Mouse (Mus musculus) limb, embryonic 15.5 days (tissue): ENCODE data around the gene Tfap2e. TPM values are rescaled to one million over a fixed set of nuclear protein-coding genes. Genes with fewer than 3 reads are reported as not detected.

Experiments used
- ATAC-seq: fragments of 200-750 bp; cut with Nextera tagmentation; 2 replicates; pipeline ENCODE4 v1.8.0; 2017; ENCODE audit warnings: low read depth, moderate TSS enrichment; ENCODE audit not compliant: insufficient number of reproducible peaks, low FRiP score, low TSS enrichment
- H3K27ac ChIP-seq: fragments of 300-500 bp; sonication (generic); 2 replicates; pipeline ENCODE4 v1.5.1; 2015; ENCODE audit warnings: moderate library complexity, mild to moderate bottlenecking, inconsistent platforms
- H3K27me3 ChIP-seq: fragments of 300-500 bp; sonication (generic); 2 replicates; pipeline ENCODE4 v1.6.1; 2015; ENCODE audit warnings: inconsistent platforms
- H3K36me3 ChIP-seq: fragments of 300-500 bp; sonication (generic); 2 replicates; pipeline ENCODE4 v1.6.1; 2015; ENCODE audit warnings: inconsistent platforms
- H3K4me1 ChIP-seq: fragments of 300-500 bp; sonication (generic); 2 replicates; pipeline ENCODE4 v1.6.1; 2015; ENCODE audit warnings: inconsistent platforms
- H3K4me2 ChIP-seq: fragments of 300-500 bp; sonication (generic); 2 replicates; pipeline ENCODE4 v1.6.1; 2015; ENCODE audit warnings: mild to moderate bottlenecking, inconsistent platforms
- H3K4me3 ChIP-seq: fragments of 300-500 bp; sonication (generic); 2 replicates; pipeline ENCODE4 v1.5.1; 2015; ENCODE audit warnings: mild to moderate bottlenecking, inconsistent platforms
- H3K9ac ChIP-seq: fragments of 300-500 bp; sonication (generic); 2 replicates; pipeline ENCODE4 v1.6.1; 2015; ENCODE audit warnings: inconsistent platforms
- H3K9me3 ChIP-seq: fragments of 300-500 bp; sonication (generic); 2 replicates; pipeline ENCODE4 v1.6.1; 2016; ENCODE audit warnings: inconsistent platforms
- WGBS: fragments of 180-500 bp; shearing (Covaris S2); methylation state at CpG from one replicate; pipeline ENCODE4 v1.1.7; 2015; 5-methylcytosine and 5-hydroxymethylcytosine counted together
- polyA plus RNA-seq: library from polyadenylated mRNA; unstranded; fragments of >200 nt; fragmentation: Nextera tagmentation; extraction: Ambion mirVana; gene quantifications from 2 replicates; pipeline ENCODE4 v1.2.1, GENCODE M21; 2015

Tfap2e gene
- 0.48 and 0.54 TPM in 2 replicates for polyA plus RNA-seq

DNA sequence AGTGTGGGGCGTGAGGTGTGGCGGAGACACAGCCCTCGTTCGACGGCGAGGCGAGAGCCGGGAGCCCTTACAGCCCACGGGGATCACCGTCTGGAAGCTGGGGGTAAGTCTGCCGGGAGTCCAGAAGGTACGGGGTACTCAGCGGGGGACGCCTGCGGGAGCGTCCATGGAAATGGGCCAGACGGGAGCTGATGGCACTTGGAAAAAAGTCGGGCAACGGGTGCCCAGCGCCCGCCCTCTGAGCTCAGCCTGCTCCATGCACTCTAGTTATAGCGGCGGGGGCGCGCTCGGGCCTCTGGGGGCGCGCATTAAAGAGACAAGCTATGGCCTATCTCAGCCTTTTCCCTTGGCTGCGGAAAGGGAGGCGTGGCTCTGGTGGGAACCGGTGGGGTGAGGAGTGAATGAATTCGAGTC is at the start of gene Tfap2e:
Tfap2e (minus strand) TSS at position 240 of the 414 bp plus-strand sequence.
- Histone ChIP-seq H3K27ac (no peak within 1 kb of the TSS), H3K9ac (no peak within 1 kb of the TSS), H3K4me1 (peaks cover 37% of the 10 kb centered on the region), H3K36me3 (no peaks in the 10 kb centered on the region), H3K9me3 (no peaks in the 10 kb centered on the region), H3K4me2 (peak within 1 kb of the TSS; percentile 61), H3K4me3 (peak within 1 kb of the TSS; percentile 40), H3K27me3 (peaks cover 83% of the 10 kb centered on the region)
- whole genome bisulfite sequencing: 3% methylated on average over 32 of the region's 32 CpGs
- no peak for ATAC-seq

DNA sequence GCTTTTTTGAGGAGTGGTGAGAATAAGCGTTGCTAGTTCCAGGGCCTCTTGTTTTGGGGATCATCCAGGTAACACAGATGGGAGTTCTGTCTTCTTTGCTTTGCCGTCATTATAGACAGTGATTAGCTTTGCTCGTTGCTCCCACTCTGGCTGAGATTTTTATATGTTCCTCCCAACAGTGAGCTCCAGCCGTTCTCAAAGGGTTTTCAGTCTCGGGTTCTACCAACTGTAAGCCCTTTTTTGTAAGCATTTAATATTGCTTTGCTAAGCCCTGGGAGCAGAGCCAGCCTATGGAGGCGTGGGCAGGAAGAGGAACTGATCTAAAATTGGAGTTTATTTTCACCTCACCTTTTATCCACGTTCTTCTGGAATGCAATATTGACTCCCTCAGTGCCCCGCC is 47.0 kb upstream of the Tfap2e start:
- peak overlapping the region; percentile 77 for H3K27ac ChIP-seq
- peaks cover 38% of the 10 kb centered on the region for H3K4me1 ChIP-seq
- H3K4me2 ChIP-seq: no peak overlapping the region
- ATAC-seq: no peak
- no peak overlapping the region for H3K9ac ChIP-seq
- 31% methylated on average over 8 of the region's 8 CpGs for WGBS
- H3K36me3 ChIP-seq: peaks cover 7% of the 10 kb centered on the region; the same call in 1 of the 2 replicates
- no peak overlapping the region for H3K4me3 ChIP-seq
- H3K27me3 ChIP-seq: no peaks in the 10 kb centered on the region
- H3K9me3 ChIP-seq: no peaks in the 10 kb centered on the region

GRCm38 (mm10) chr4:126782512-126782911 is 46.5 kb upstream of the Tfap2e start:
- H3K36me3 ChIP-seq: peaks cover 7% of the 10 kb centered on the region; the same call in 1 of the 2 replicates
- no peak overlapping the region for H3K4me3 ChIP-seq
- no peaks in the 10 kb centered on the region for H3K9me3 ChIP-seq
- H3K4me1 ChIP-seq: peaks cover 38% of the 10 kb centered on the region
- WGBS: 46% methylated on average over 8 of the region's 8 CpGs
- peak overlapping the region; percentile 77 for H3K27ac ChIP-seq
- H3K4me2 ChIP-seq: no peak overlapping the region
- no peak overlapping the region for H3K9ac ChIP-seq
- no peaks in the 10 kb centered on the region for H3K27me3 ChIP-seq
- no peak for ATAC-seq

- no peak for ATAC-seq
- WGBS: 44% methylated on average over 3 of the region's 3 CpGs
- peaks cover 43% of the 10 kb centered on the region for H3K4me1 ChIP-seq
Measured at GRCm38 (mm10) chr4:126781871-126782270, 45.8 kb upstream of the Tfap2e start.

GRCm38 (mm10) chr4:126779826-126780775 is 44.1 kb upstream of the Tfap2e start:
- Histone ChIP-seq H3K27me3 (no peaks in the 10 kb centered on the region), H3K9ac (no peak overlapping the region), H3K4me1 (peaks cover 46% of the 10 kb centered on the region)

More at GRCm38 (mm10) chr4:126781871-126782270, 45.8 kb upstream of the Tfap2e start:
- H3K27ac ChIP-seq: peak overlapping the region; percentile 77
- no peak overlapping the region for H3K4me3 ChIP-seq
- no peaks in the 10 kb centered on the region for H3K9me3 ChIP-seq
- H3K27me3 ChIP-seq: no peaks in the 10 kb centered on the region
- peaks cover 2% of the 10 kb centered on the region; the same call in 1 of the 2 replicates for H3K36me3 ChIP-seq
- no peak overlapping the region for H3K4me2 ChIP-seq
- no peak overlapping the region for H3K9ac ChIP-seq

DNA sequence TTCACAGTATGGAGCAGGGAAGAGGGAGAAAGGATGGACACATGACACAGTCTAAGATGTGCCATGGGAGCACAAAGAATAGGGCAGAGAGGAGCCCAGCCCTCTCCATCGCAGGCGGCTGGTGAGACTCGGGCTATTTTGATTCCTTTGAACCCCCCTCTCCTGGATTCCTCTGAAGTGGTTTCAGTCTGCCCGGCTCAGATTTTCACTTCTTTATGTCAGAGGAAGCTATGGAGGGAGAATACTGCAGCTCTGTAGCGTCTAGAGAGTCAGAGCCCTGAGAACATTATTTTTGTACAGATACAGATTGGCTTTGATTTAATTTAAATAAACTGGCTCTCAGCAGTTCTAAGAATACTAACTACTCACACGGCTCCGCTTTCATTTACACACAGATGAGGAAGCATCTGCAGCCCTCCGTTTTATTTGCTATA is 43.1 kb upstream of the Tfap2e start:
- no peaks in the 10 kb centered on the region; the same call in 1 of the 2 replicates for H3K36me3 ChIP-seq
- no peak overlapping the region for H3K4me2 ChIP-seq
- no peak overlapping the region for H3K4me3 ChIP-seq
- H3K27ac ChIP-seq: no peak overlapping the region
- WGBS: 36% methylated on average over 8 of the region's 8 CpGs
- peaks cover 50% of the 10 kb centered on the region for H3K4me1 ChIP-seq
- no peak overlapping the region for H3K9ac ChIP-seq
- no peaks in the 10 kb centered on the region for H3K9me3 ChIP-seq
- H3K27me3 ChIP-seq: no peaks in the 10 kb centered on the region
- no peak for ATAC-seq

More at GRCm38 (mm10) chr4:126779826-126780775, 44.1 kb upstream of the Tfap2e start:
- WGBS: 60% methylated on average over 12 of the region's 12 CpGs
- no peak overlapping the region for H3K4me3 ChIP-seq
- H3K9me3 ChIP-seq: no peaks in the 10 kb centered on the region
- H3K36me3 ChIP-seq: no peaks in the 10 kb centered on the region; the same call in 1 of the 2 replicates
- H3K27ac ChIP-seq: peak overlapping the region; percentile 24; the same call in 1 of the 2 replicates
- ATAC-seq: no peak
- H3K4me2 ChIP-seq: no peak overlapping the region

DNA sequence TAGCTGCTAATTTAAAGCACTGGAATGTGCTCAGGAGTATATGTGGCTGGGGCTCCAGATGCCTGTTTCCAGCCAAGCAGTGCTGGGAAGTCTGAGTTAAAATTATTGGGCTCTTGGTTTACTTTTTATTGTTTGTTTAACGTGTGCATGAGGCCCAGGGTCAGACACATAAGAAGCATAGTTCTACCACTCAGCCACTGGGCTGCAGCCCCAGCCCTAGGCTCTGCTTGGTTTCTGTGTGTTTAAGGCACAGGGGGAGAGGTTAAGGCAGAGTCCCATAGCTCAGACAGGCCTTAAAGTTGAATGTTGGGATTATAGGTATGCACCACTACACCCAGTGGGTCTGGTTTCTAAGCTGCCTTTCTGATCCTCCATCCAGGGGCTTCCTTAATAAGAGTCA is 39.1 kb upstream of the Tfap2e start:
- no peaks in the 10 kb centered on the region for H3K9me3 ChIP-seq
- H3K4me2 ChIP-seq: no peak overlapping the region
- H3K36me3 ChIP-seq: peaks cover 4% of the 10 kb centered on the region; the same call in 1 of the 2 replicates
- no peak overlapping the region for H3K4me3 ChIP-seq
- peaks cover 23% of the 10 kb centered on the region for H3K4me1 ChIP-seq
- no peak overlapping the region for H3K9ac ChIP-seq
- ATAC-seq: no peak
- WGBS: 26% methylated on average over 1 of the region's 1 CpGs
- H3K27me3 ChIP-seq: no peaks in the 10 kb centered on the region
- H3K27ac ChIP-seq: no peak overlapping the region

DNA sequence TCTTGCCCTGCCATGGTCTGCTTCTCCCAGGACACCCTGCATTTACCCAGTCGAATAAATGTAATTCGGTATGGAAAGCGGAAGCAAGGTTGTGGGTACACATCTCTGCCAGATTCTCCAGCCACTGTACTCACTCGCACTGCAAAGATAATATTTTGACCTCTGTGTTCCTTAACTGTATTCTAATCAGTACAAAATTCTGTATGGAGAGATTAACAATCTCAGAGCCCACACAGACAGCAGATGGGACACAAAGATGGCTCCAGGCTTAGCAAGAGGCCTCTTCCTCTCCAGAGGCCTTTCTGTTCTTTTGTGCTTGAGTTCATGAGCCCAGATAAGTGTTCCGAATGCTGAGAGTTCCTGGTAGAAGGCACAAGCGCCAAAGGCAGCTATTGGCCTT is 37.8 kb upstream of the Tfap2e start:
- H3K27me3 ChIP-seq: no peaks in the 10 kb centered on the region
- no peak overlapping the region for H3K4me2 ChIP-seq
- no peak for ATAC-seq
- H3K9ac ChIP-seq: no peak overlapping the region
- H3K27ac ChIP-seq: 0 out of 2 replicates have a peak overlapping the region, but pooled peaks have one; percentile 5
- WGBS: 83% methylated on average over 6 of the region's 6 CpGs
- peaks cover 4% of the 10 kb centered on the region; the same call in 1 of the 2 replicates for H3K36me3 ChIP-seq
- H3K9me3 ChIP-seq: no peaks in the 10 kb centered on the region
- no peak overlapping the region for H3K4me3 ChIP-seq
- H3K4me1 ChIP-seq: peaks cover 14% of the 10 kb centered on the region

- H3K4me1 ChIP-seq: peaks cover 7% of the 10 kb centered on the region; the same call in 1 of the 2 replicates
- H3K4me3 ChIP-seq: no peak overlapping the region
Measured at GRCm38 (mm10) chr4:126770831-126771230, 34.8 kb upstream of the Tfap2e start.

GRCm38 (mm10) chr4:126769800-126770563 is 33.9 kb upstream of the Tfap2e start:
- no peak overlapping the region for H3K9ac ChIP-seq
- no peak overlapping the region for H3K4me2 ChIP-seq
- peaks cover 3% of the 10 kb centered on the region; the same call in 1 of the 2 replicates for H3K4me1 ChIP-seq
- no peak overlapping the region for H3K27ac ChIP-seq
- 88% methylated on average over 9 of the region's 9 CpGs for whole genome bisulfite sequencing
- H3K9me3 ChIP-seq: no peaks in the 10 kb centered on the region
- no peaks in the 10 kb centered on the region for H3K27me3 ChIP-seq
- H3K4me3 ChIP-seq: no peak overlapping the region
- 0 out of 2 replicates have a peak, but pooled peaks cover 4% of the 10 kb centered on the region for H3K36me3 ChIP-seq
- ATAC-seq: no peak

More at GRCm38 (mm10) chr4:126770831-126771230, 34.8 kb upstream of the Tfap2e start:
- Histone ChIP-seq H3K4me2 (no peak overlapping the region), H3K36me3 (peaks cover 4% of the 10 kb centered on the region; the same call in 1 of the 2 replicates), H3K27ac (no peak overlapping the region), H3K9me3 (no peaks in the 10 kb centered on the region), H3K27me3 (no peaks in the 10 kb centered on the region), H3K9ac (no peak overlapping the region)
- 48% methylated on average over 4 of the region's 4 CpGs for WGBS
- no peak for ATAC-seq

DNA sequence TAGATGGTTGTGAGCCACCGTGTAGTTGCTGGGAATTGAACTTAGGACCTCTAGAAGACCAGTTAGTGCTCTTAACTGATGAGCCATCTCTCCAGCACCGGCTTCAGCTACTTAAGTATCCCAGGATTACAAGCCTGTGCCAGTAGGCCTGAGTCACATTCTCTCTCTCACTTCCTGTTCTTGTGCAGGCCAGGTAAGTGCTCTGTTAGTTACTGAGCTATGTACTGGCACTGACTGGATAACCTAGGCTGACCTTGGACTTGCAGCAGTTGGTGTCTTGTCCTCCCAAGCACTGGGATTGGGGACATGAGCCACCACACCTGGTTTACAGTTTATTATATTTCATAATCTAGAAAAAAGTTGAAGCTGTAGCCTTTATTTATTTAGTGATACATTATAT is 27.4 kb upstream of the Tfap2e start:
- Histone ChIP-seq H3K9ac (no peak overlapping the region), H3K36me3 (peaks cover 17% of the 10 kb centered on the region; the same call in 1 of the 2 replicates), H3K27ac (no peak overlapping the region), H3K9me3 (no peaks in the 10 kb centered on the region), H3K27me3 (no peaks in the 10 kb centered on the region), H3K4me1 (0 out of 2 replicates have a peak, but pooled peaks cover 3% of the 10 kb centered on the region), H3K4me2 (no peak overlapping the region), H3K4me3 (no peak overlapping the region)
- WGBS: 70% methylated on average over 2 of the region's 2 CpGs
- no peak for ATAC-seq
